Mouse (Mus musculus) stomach, postnatal 0 days (tissue): ENCODE data around the gene Mill2.

ENCODE experiments used
- CTCF ChIP-seq: IDR thresholded peaks from 2 replicates; pipeline ENCODE4 v1.5.1; 2016; ENCODE audit warnings: antibody characterized with exemption, low read depth, mild to moderate bottlenecking, moderate library complexity
- EP300 ChIP-seq: optimal IDR thresholded peaks from 2 replicates; pipeline ENCODE3; 2016; ENCODE audit warnings: antibody characterized with exemption

DNA sequence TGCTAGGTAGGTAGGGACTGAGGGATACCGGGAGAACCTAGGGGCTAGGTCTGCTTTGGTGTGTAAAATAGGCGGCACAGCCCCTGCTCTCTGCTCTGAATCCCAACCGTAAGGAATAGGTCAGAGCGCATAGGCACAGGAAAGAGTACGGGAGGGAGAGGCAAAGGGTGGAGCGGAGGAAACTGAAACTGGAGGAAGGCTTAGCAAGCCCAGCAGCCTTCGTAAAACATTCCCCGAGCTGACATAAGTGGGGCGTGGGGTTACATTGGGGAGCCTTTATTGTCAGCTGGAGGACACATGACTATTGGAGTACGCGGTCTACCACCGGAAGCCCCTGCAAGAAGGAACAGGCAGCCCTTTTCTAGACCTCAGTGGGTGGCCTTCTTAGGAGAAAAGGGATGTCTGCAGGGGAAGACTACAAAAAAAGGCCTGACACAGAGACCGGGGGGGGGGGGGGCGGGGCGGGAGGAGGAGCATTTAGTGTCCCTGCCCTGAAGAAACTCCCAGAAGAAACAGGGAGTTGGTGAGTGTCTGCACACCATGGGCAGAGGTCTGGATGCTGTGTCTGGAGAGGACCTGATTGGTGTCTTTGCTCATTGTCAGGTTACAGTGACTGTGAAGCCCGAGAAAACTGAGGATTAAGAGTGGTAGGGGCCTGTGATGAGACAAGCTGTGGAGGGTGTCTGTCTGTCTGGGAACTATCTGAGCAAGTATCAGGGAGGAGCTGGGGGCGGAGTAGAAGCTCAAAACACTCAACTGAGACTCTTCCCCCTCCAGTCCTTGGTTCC lies 814 bp downstream of the Mill2 start:
- TF ChIP-seq EP300, result no peak
- no peak for TF ChIP-seq CTCF
